Mouse (Mus musculus): ENCODE results near the gene Ntng2.

- no peak for TF ChIP-seq CTCF (IDR thresholded peaks at IDR 0.05; ENCODE audit: insufficient read depth, low read length)
- TF ChIP-seq POLR2A (IDR thresholded peaks at IDR 0.05; ENCODE audit: borderline replicate concordance, extremely low read depth, low read depth, low read length), result no peak
These were observed 17.8 kb downstream of the Ntng2 start for GRCm38 (mm10) chr2:29235026-29235425.

Measured in lung, adult 2 months (tissue).